Mouse (Mus musculus) midbrain, postnatal 0 days (tissue): ENCODE measurements at regions not wholly inside any gene's neighbourhood (a gene's known extent, or its start where the extent isn't known, plus 50 kb on each side); places are given as distances from the start of the nearest gene placed in this dataset.

Experiments
- ATAC-seq: fragments of 200-750 bp; cut with Nextera tagmentation; 2 replicates; pipeline ENCODE4 v1.8.0; 2017; ENCODE audit warnings: moderate number of reproducible peaks, mild to moderate bottlenecking, moderate TSS enrichment, moderate library complexity; ENCODE audit not compliant: low FRiP score
- DNase-seq: peaks from one replicate; pipeline ENCODE4 v3.0.0-alpha.2; 2015; ENCODE audit warnings: low spot score
- H3K27ac ChIP-seq: fragments of 300-500 bp; sonication (generic); 2 replicates; pipeline ENCODE4 v1.5.1; 2014; ENCODE audit warnings: low read depth, mild to moderate bottlenecking, low read length, mixed read lengths
- H3K27me3 ChIP-seq: fragments of 300-500 bp; sonication (generic); 2 replicates; pipeline ENCODE4 v1.6.1; 2014; ENCODE audit warnings: low read length, control low read depth, mixed read lengths; ENCODE audit not compliant: insufficient read depth
- H3K36me3 ChIP-seq: fragments of 300-500 bp; sonication (generic); 2 replicates; pipeline ENCODE4 v1.6.1; 2014; ENCODE audit warnings: low read length, control low read depth, mixed read lengths; ENCODE audit not compliant: insufficient read depth
- H3K4me1 ChIP-seq: fragments of 300-500 bp; sonication (generic); 2 replicates; pipeline ENCODE4 v1.6.1; 2014; ENCODE audit warnings: mild to moderate bottlenecking, control low read depth, antibody characterized with exemption, low read length, mixed read lengths; ENCODE audit not compliant: insufficient read depth
- H3K4me2 ChIP-seq: fragments of 300-500 bp; sonication (generic); 2 replicates; pipeline ENCODE4 v1.6.1; 2014; ENCODE audit warnings: low read depth, mild to moderate bottlenecking, low read length, mixed read lengths; ENCODE audit not compliant: poor library complexity, severe bottlenecking
- H3K4me3 ChIP-seq: fragments of 300-500 bp; sonication (generic); 2 replicates; pipeline ENCODE4 v1.5.1; 2014; ENCODE audit warnings: low read depth, mild to moderate bottlenecking, low read length, moderate library complexity
- H3K9ac ChIP-seq: fragments of 300-500 bp; sonication (generic); replicated peaks from 2 replicates; pipeline ENCODE4 v1.6.1; 2014; ENCODE audit warnings: mild to moderate bottlenecking, low read length, moderate library complexity, mixed read lengths; ENCODE audit not compliant: poor library complexity, severe bottlenecking
- H3K9me3 ChIP-seq: fragments of 300-500 bp; sonication (generic); 2 replicates; pipeline ENCODE4 v1.6.1; 2016; ENCODE audit warnings: low read length, control low read depth
- CTCF ChIP-seq: IDR thresholded peaks from 2 replicates; pipeline ENCODE4 v1.5.1; 2016; ENCODE audit warnings: antibody characterized with exemption, mild to moderate bottlenecking
- WGBS: fragments of 180-500 bp; shearing (Covaris S2); extraction: QIAGEN DNeasy Blood & Tissue Kit; methylation state at CpG from one replicate; pipeline ENCODE4 v1.1.7; 2014; 5-methylcytosine and 5-hydroxymethylcytosine counted together

DNA sequence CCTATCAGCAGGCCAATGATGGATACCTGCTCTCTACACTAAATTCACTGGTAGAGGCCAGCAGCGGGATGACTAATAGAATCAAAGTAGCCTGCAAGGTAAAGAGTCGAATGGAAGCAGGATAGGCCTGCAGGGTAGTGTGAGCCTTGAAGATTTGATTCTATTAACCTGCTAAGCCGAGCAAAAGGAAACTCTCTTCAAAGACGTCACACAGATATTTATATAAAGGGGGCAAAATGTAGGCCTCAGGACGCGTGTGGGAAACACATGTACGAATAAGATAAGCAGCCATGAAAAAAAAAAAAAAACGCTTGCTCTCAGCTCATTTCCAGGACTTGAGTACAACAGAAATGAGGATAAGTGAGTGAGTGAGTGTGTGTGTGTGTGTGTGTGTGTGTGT, 138.4 kb upstream of the D7Ertd443e start:
- WGBS = 64% methylated on average over 8 of the region's 8 CpGs
- ATAC-seq = no peak
- no peak for DNase-seq

DNA sequence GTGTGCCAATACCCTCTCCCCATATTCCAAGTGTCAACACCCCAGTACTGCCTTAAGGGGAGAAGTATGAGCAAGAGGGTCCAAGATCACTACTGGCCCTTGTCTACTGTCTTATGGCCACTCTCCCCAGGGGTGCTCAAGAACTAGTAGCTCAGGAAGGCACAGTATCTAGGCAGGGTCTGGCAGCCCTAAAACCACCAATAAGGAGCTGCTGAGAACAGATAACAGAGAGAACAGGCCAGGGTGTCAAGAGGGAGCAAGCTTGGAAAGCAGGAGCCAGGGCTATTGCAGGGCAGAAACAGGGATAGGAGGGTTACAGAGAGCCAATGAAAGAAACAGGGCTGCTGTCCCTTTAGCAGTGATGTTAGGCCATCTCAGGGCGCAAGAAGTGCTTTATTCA, 139.6 kb upstream of the D7Ertd443e start:
- Histone ChIP-seq H3K9me3 (no peaks in the 10 kb centered on the region), H3K36me3 (no peaks in the 10 kb centered on the region), H3K4me2 (no peak overlapping the region), H3K27ac (no peak overlapping the region), H3K4me3 (no peak overlapping the region), H3K4me1 (no peaks in the 10 kb centered on the region), H3K9ac (no peak overlapping the region), H3K27me3 (no peaks in the 10 kb centered on the region)
- 94% methylated on average over 1 of the region's 1 CpGs for WGBS
- DNase-seq (no peak), ATAC-seq (no peak)
- TF ChIP-seq CTCF = no peak

More for the DNA sequence above, 138.4 kb upstream of the D7Ertd443e start:
- no peaks in the 10 kb centered on the region for H3K36me3 ChIP-seq
- H3K27ac ChIP-seq = no peak overlapping the region
- no peak for TF ChIP-seq CTCF
- no peaks in the 10 kb centered on the region for H3K9me3 ChIP-seq
- no peak overlapping the region for H3K9ac ChIP-seq
- H3K4me3 ChIP-seq = no peak overlapping the region
- no peaks in the 10 kb centered on the region for H3K4me1 ChIP-seq
- no peaks in the 10 kb centered on the region for H3K27me3 ChIP-seq
- H3K4me2 ChIP-seq = no peak overlapping the region

DNA sequence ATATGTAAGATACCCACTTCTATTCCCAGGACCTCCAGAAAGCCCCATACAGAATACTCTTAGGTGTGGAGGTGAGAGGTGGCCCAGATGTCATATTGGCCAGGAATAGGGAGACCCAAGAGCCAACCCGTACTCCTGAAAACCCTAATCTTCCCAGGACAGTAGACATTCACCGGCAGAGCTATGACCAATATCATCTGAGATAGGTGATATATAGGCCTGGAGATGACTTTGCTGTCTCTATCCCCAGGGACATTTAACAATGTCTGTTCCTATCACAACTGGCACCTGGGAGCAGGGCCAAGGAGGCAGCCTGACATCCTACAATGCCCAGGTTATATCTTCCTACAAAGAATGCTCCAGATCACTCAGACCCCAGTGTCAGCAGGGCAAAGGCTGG, 140.0 kb upstream of the D7Ertd443e start:
- ATAC-seq (no peak), DNase-seq (no peak)
- H3K27me3 ChIP-seq = no peaks in the 10 kb centered on the region
- no peaks in the 10 kb centered on the region for H3K9me3 ChIP-seq
- no peak for TF ChIP-seq CTCF
- no peak overlapping the region for H3K4me3 ChIP-seq
- no peak overlapping the region for H3K27ac ChIP-seq
- H3K36me3 ChIP-seq = no peaks in the 10 kb centered on the region
- no peak overlapping the region for H3K4me2 ChIP-seq
- H3K9ac ChIP-seq = no peak overlapping the region
- H3K4me1 ChIP-seq = no peaks in the 10 kb centered on the region
- WGBS = 95% methylated on average over 2 of the region's 2 CpGs

DNA sequence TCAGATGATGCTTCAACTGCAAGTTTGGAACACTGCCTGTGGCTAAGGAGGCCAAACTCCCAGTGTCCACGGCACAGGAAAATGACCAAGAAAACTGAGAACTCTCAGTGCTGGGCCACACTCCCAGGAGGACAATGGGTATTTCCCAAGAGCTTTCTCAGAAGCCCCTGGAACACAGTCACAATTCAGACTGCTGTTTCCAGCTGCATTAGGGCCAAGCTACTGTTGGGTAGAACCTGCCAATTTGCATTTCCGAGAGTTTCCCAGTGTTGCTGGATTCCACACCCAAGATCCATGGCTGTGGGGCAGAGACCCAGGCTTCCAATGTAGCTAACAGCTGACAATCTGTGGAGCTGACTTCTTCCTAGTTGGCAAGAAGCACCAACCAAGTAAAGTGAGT, 141.9 kb upstream of the D7Ertd443e start:
- no peak for TF ChIP-seq CTCF
- no peak for DNase-seq
- Histone ChIP-seq H3K27me3 (no peaks in the 10 kb centered on the region), H3K4me2 (no peak overlapping the region), H3K4me3 (no peak overlapping the region), H3K4me1 (no peaks in the 10 kb centered on the region), H3K27ac (no peak overlapping the region), H3K36me3 (no peaks in the 10 kb centered on the region), H3K9ac (no peak overlapping the region), H3K9me3 (no peaks in the 10 kb centered on the region)
- no peak for ATAC-seq
- 82% methylated on average over 2 of the region's 2 CpGs for WGBS

DNA sequence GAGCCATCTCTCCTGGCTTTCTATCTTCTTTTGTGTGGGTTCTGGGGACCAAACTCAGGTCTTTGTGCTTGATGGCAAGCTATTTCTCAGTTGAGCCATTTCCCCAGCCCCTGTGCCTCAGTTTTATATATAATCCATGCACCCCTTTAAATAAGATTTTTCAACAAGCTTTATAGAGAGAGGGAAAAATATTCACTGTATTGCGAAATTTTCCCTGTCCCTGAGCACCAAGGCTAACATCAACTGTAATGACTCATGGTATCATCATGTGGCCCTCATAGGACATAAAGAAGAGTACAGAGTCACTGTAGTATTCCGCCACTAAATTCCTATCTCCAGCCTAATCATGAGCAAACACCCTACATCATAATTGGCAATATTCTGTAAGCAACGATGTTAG, 142.4 kb upstream of the Dock1 start:
- DNase-seq = no peak
- WGBS = 93% methylated on average over 3 of the region's 3 CpGs
- TF ChIP-seq CTCF = no peak
- Histone ChIP-seq H3K27ac (no peak overlapping the region), H3K4me3 (no peak overlapping the region), H3K4me2 (no peak overlapping the region), H3K27me3 (no peaks in the 10 kb centered on the region), H3K9ac (no peak overlapping the region), H3K9me3 (no peaks in the 10 kb centered on the region), H3K36me3 (no peaks in the 10 kb centered on the region), H3K4me1 (no peaks in the 10 kb centered on the region)
- no peak for ATAC-seq

DNA sequence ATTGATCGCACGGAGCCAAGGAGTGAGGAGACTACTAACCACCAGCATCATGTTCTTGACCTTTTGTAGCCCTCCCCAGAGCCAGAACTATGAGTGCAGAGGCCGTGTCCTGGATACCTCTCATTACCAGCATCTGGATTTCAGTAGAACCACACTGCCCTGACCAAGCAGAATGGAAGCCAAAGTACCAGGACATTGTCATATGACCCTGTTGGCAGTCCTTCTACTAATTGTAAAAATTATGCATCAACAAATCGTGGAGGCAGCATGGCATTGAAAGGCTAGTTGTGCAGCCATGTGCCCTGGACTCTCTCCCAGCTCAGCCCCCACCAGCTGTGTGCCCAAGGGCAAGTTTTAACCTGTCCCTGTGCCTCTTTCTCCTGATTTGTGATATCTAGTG, 135.6 kb upstream of the Dock1 start:
- Histone ChIP-seq H3K9ac (no peak overlapping the region), H3K4me3 (no peak overlapping the region), H3K9me3 (no peaks in the 10 kb centered on the region), H3K27ac (no peak overlapping the region), H3K4me1 (no peaks in the 10 kb centered on the region), H3K27me3 (no peaks in the 10 kb centered on the region), H3K36me3 (no peaks in the 10 kb centered on the region), H3K4me2 (no peak overlapping the region)
- ATAC-seq (no peak), DNase-seq (no peak)
- 87% methylated on average over 4 of the region's 4 CpGs for WGBS
- no peak for TF ChIP-seq CTCF

DNA sequence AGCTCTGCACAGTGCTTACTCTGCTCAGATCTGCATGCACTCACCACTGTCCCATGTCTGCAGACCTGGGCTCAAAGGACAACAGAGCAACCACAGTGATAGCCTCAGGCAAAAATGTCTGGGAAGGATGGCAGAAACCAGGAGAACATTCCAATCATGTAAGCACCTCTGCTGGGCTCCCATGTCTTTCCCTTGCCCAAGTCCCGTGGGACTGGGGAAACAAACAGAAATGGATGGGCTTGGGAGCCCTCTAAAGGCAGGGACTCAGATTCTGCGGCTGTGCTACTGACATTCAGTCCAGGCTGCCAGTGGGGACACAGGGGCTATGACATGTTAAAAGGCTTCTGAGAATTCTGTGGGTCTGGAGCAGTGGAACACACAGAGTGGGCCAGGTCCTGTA, 128.8 kb upstream of the Dock1 start:
- no peak for TF ChIP-seq CTCF
- no peak overlapping the region for H3K9ac ChIP-seq
- H3K4me3 ChIP-seq = no peak overlapping the region
- 53% methylated on average over 2 of the region's 2 CpGs for WGBS
- no peak overlapping the region for H3K4me2 ChIP-seq
- H3K4me1 ChIP-seq = no peaks in the 10 kb centered on the region
- no peak for DNase-seq
- H3K27ac ChIP-seq = no peak overlapping the region
- no peaks in the 10 kb centered on the region for H3K27me3 ChIP-seq
- no peak for ATAC-seq
- no peaks in the 10 kb centered on the region for H3K9me3 ChIP-seq
- H3K36me3 ChIP-seq = no peaks in the 10 kb centered on the region
